ENCODE assay signal across 21 mouse cellular contexts in genomic region chr9:34585487-34585886, GRCm38 (mm10).
DNase-seq lines count a peak whose midpoint lies in the region; ATAC-seq and TF ChIP-seq lines count a peak whose summit lies in the region.
"Had no signal": no experiment of that assay in that cellular context is flagged by ENCODE, and none has a peak within 500 bp of the region (broad histone marks: within the 10 kb centered on the region; RNA-seq: fewer than 3 reads in every experiment).

No protein-coding gene starts in this region.

- 0 out of 2 replicates have a peak, but pooled peaks cover 11% of the 10 kb centered on the region for H3K4me1 ChIP-seq in hindbrain, postnatal 0 days (ENCODE audit: insufficient read depth, low read length)
- H3K4me1 ChIP-seq in hindbrain, embryonic 12.5 days = peaks cover 6% of the 10 kb centered on the region
- H3K4me1 ChIP-seq in midbrain, embryonic 13.5 days (replicated peaks) = peaks cover 18% of the 10 kb centered on the region; the same call in 1 of the 2 replicates
- no peaks in the 10 kb centered on the region for H3K4me1 ChIP-seq in midbrain, postnatal 0 days (ENCODE audit: insufficient read depth, low read length)
- H3K4me1 ChIP-seq: embryonic facial prominence, embryonic 12.5 days had no signal

- no peaks in the 10 kb centered on the region for H3K36me3 ChIP-seq in hindbrain, postnatal 0 days (ENCODE audit: insufficient read depth, low read length)
- no peaks in the 10 kb centered on the region for H3K36me3 ChIP-seq in hindbrain, embryonic 12.5 days
- H3K36me3 ChIP-seq in midbrain, embryonic 13.5 days = no peaks in the 10 kb centered on the region
- no peaks in the 10 kb centered on the region for H3K36me3 ChIP-seq in midbrain, postnatal 0 days (ENCODE audit: insufficient read depth, low read length)
- H3K36me3 ChIP-seq: embryonic facial prominence, embryonic 12.5 days; forebrain, embryonic 12.5 days; G1E; heart, embryonic 13.5 days had no signal

- H3K9ac ChIP-seq in hindbrain, postnatal 0 days (replicated peaks; ENCODE audit: low read length) = no peak overlapping the region
- no peak overlapping the region for H3K9ac ChIP-seq in hindbrain, embryonic 12.5 days
- H3K9ac ChIP-seq in midbrain, embryonic 13.5 days (replicated peaks) = no peak overlapping the region
- H3K9ac ChIP-seq in midbrain, postnatal 0 days (replicated peaks; ENCODE audit: low read length, poor library complexity, severe bottlenecking) = no peak overlapping the region
- H3K9ac ChIP-seq: embryonic facial prominence, embryonic 12.5 days; forebrain, embryonic 12.5 days; heart, embryonic 13.5 days had no signal

- WGBS in hindbrain, postnatal 0 days = 50% methylated on average over 2 of the region's 2 CpGs
- WGBS in hindbrain, embryonic 12.5 days = 49% methylated on average over 2 of the region's 2 CpGs
- 64% methylated on average over 2 of the region's 2 CpGs for WGBS in midbrain, embryonic 13.5 days
- 63% methylated on average over 2 of the region's 2 CpGs for WGBS in midbrain, postnatal 0 days

- intact Hi-C loops in heart, postnatal 10 days (cut with DNase I) = no loop called here

- no peak for ATAC-seq in hindbrain, postnatal 0 days
- no peak for ATAC-seq in hindbrain, embryonic 12.5 days (ENCODE audit: low FRiP score)
- no peak for ATAC-seq in midbrain, embryonic 13.5 days
- ATAC-seq in midbrain, postnatal 0 days (ENCODE audit: low FRiP score) = no peak
- ATAC-seq: CD4-positive, CD25-positive, alpha-beta regulatory T cell, adult 4 months; forebrain, embryonic 16.5 days; inflammation-experienced regulatory T-cells, adult 6 months; intestine, postnatal 0 days had no signal

- no peak overlapping the region for H3K27ac ChIP-seq in hindbrain, postnatal 0 days
- no peak overlapping the region; the same call in 1 of the 2 replicates for H3K27ac ChIP-seq in hindbrain, embryonic 12.5 days
- H3K27ac ChIP-seq in midbrain, embryonic 13.5 days = 0 out of 2 replicates have a peak overlapping the region, but pooled peaks have one; percentile 9
- no peak overlapping the region for H3K27ac ChIP-seq in midbrain, postnatal 0 days (ENCODE audit: low read depth, low read length)
- H3K27ac ChIP-seq: embryonic facial prominence, embryonic 12.5 days; forebrain, embryonic 12.5 days; heart, embryonic 13.5 days had no signal

- no peak for TF ChIP-seq CTCF in hindbrain, postnatal 0 days (IDR thresholded peaks at IDR 0.05; ENCODE audit: low read depth)
- TF ChIP-seq CTCF in midbrain, postnatal 0 days (IDR thresholded peaks at IDR 0.05) = no peak

- DNase-seq in adrenal gland, postnatal 10 days = peak; percentile 4
- DNase-seq in adrenal gland, postnatal 36 days = no peak
- DNase-seq in heart, postnatal 10 days = peak; percentile 11 to 23
- no peak for DNase-seq in heart, adult 18-20 months
- DNase-seq in hindbrain, postnatal 0 days (ENCODE audit: low spot score) = peak; percentile 25
- DNase-seq in midbrain, postnatal 0 days (ENCODE audit: low spot score) = no peak
- DNase-seq: adrenal gland, postnatal 25 days; B cell, adult 2 months; embryo, embryonic 11 days; gastrocnemius, postnatal 10 days; heart, postnatal 4 days had no signal

- H3K27me3 ChIP-seq in hindbrain, postnatal 0 days (ENCODE audit: insufficient read depth, low read length) = no peaks in the 10 kb centered on the region
- H3K27me3 ChIP-seq in hindbrain, embryonic 12.5 days = no peaks in the 10 kb centered on the region
- H3K27me3 ChIP-seq in midbrain, embryonic 13.5 days = no peaks in the 10 kb centered on the region
- H3K27me3 ChIP-seq in midbrain, postnatal 0 days (ENCODE audit: insufficient read depth, low read length) = no peaks in the 10 kb centered on the region
- H3K27me3 ChIP-seq: embryonic facial prominence, embryonic 12.5 days; forebrain, embryonic 12.5 days; heart, embryonic 13.5 days had no signal

- H3K4me3 ChIP-seq in hindbrain, postnatal 0 days (ENCODE audit: low read length) = no peak overlapping the region
- H3K4me3 ChIP-seq in hindbrain, embryonic 12.5 days = no peak overlapping the region
- H3K4me3 ChIP-seq in midbrain, embryonic 13.5 days (replicated peaks) = no peak overlapping the region
- H3K4me3 ChIP-seq in midbrain, postnatal 0 days (ENCODE audit: low read depth, low read length) = no peak overlapping the region
- H3K4me3 ChIP-seq: embryonic facial prominence, embryonic 12.5 days; forebrain, embryonic 12.5 days; heart, embryonic 13.5 days had no signal

- no peaks in the 10 kb centered on the region for H3K9me3 ChIP-seq in hindbrain, postnatal 0 days (ENCODE audit: low read length)
- no peaks in the 10 kb centered on the region for H3K9me3 ChIP-seq in hindbrain, embryonic 12.5 days (replicated peaks)
- H3K9me3 ChIP-seq in midbrain, embryonic 13.5 days = no peaks in the 10 kb centered on the region
- no peaks in the 10 kb centered on the region for H3K9me3 ChIP-seq in midbrain, postnatal 0 days (ENCODE audit: low read length)
- H3K9me3 ChIP-seq: embryonic facial prominence, embryonic 12.5 days; forebrain, embryonic 12.5 days; heart, embryonic 13.5 days had no signal

- no peak overlapping the region for H3K4me2 ChIP-seq in hindbrain, postnatal 0 days (ENCODE audit: low read depth, low read length)
- H3K4me2 ChIP-seq in hindbrain, embryonic 12.5 days (replicated peaks) = no peak overlapping the region
- H3K4me2 ChIP-seq in midbrain, embryonic 13.5 days (replicated peaks) = no peak overlapping the region
- no peak overlapping the region for H3K4me2 ChIP-seq in midbrain, postnatal 0 days (ENCODE audit: low read depth, low read length, poor library complexity, severe bottlenecking)
- H3K4me2 ChIP-seq: embryonic facial prominence, embryonic 12.5 days; forebrain, embryonic 12.5 days; heart, embryonic 13.5 days had no signal

Comparison
In these comparisons a context has a peak if more than half of its experiments do, and no peak if none do; other contexts are left out.
1. DNase-seq: peak in adrenal gland, postnatal 10 days (single experiment), heart, postnatal 10 days (2 of 2) and hindbrain, postnatal 0 days (single experiment); none in adrenal gland, postnatal 36 days (0 of 2), heart, adult 18-20 months (0 of 2) and midbrain, postnatal 0 days (single experiment).